Mouse (Mus musculus) testis, adult 2 months (tissue): ENCODE measurements around the gene Ggps1. TPM values are rescaled to one million over a fixed set of nuclear protein-coding genes. Genes with fewer than 3 reads are reported as not detected.

Source experiments
- H3K27ac ChIP-seq: fragments of 200-500 bp; 2 replicates; pipeline ENCODE4 v1.5.1; 2012; ENCODE audit warnings: low read depth, low read length; ENCODE audit not compliant: control insufficient read depth, insufficient read depth
- H3K27me3 ChIP-seq: fragments of 200-500 bp; 2 replicates; pipeline ENCODE4 v1.6.1; 2012; ENCODE audit warnings: mild to moderate bottlenecking, low read length, moderate library complexity; ENCODE audit not compliant: control insufficient read depth, insufficient read depth
- H3K36me3 ChIP-seq: fragments of 200-500 bp; 2 replicates; pipeline ENCODE4 v1.6.1; 2012; ENCODE audit warnings: mild to moderate bottlenecking, low read length; ENCODE audit not compliant: control insufficient read depth, insufficient read depth
- H3K4me1 ChIP-seq: fragments of 200-500 bp; 2 replicates; pipeline ENCODE4 v1.6.1; 2012; ENCODE audit warnings: low read length; ENCODE audit not compliant: control insufficient read depth, insufficient read depth
- H3K4me3 ChIP-seq: fragments of 200-500 bp; 2 replicates; pipeline ENCODE4 v1.5.1; 2012; ENCODE audit warnings: low read depth, mild to moderate bottlenecking, low read length, moderate library complexity, mixed read lengths; ENCODE audit not compliant: control insufficient read depth
- CTCF ChIP-seq: fragments of 200-500 bp; IDR thresholded peaks from 2 replicates; pipeline ENCODE4 v1.5.1; 2012; ENCODE audit warnings: low read depth, mild to moderate bottlenecking, inconsistent platforms, low read length, moderate library complexity; ENCODE audit not compliant: control insufficient read depth, insufficient read depth, insufficient replicate concordance
- POLR2A ChIP-seq: fragments of 200-500 bp; IDR thresholded peaks from 2 replicates; pipeline ENCODE4 v1.6.1; 2012; ENCODE audit warnings: low read depth, mild to moderate bottlenecking, inconsistent platforms, low read length, moderate library complexity; ENCODE audit not compliant: control insufficient read depth
- polyA plus RNA-seq: library from polyadenylated mRNA; depleted of rRNA; stranded (reverse); fragments of >200 nt; gene quantifications from 2 replicates; pipeline ENCODE4 v1.2.3, GENCODE M21; 2012

Gene Ggps1
- polyA plus RNA-seq, 1 experiment, result 11.2 TPM

DNA sequence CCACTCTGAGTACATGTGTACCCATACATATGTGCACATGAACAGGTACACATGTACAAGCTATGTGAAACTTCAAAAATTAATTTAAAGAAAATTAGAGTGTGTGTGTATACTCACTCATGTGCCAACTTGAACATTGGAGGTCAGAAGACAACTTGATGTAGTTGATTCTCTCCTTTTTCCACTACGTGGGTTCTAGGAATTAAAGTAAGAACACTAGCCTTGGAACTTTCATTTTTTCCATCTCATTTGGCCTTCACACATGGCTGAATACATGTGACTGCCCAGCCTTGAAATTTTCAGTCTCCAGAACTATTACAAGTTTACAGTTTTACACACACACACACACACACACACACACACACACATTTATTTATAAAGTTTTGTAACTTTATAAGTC, 6.0 kb upstream of the Ggps1 start:
- H3K27ac ChIP-seq, result no peak overlapping the region
- no peaks in the 10 kb centered on the region; the same call in 1 of the 2 replicates for H3K4me1 ChIP-seq
- no peaks in the 10 kb centered on the region for H3K36me3 ChIP-seq
- H3K27me3 ChIP-seq, result no peaks in the 10 kb centered on the region
- TF ChIP-seq POLR2A (no peak), CTCF (no peak)
- H3K4me3 ChIP-seq, result no peak overlapping the region

DNA sequence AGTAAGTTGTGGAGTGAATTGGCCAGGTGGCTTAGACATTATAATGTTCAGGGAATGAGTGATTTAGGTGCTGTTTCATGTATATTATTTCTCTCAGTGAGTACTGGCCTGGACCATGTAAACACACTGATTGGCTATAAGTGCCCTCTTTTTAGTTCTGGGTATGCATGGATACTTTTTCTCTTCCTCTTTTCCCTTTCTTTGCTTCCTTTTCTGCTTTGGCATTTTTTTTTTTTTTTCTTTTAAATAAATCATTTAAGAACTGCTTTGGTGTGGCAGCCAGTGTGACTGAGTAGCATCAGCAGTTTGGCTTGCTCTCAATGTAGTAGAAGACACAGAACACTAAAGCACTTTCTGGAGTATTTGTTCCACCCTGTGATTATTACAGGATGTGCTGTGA, 4.7 kb upstream of the Ggps1 start:
- H3K36me3 ChIP-seq, result no peaks in the 10 kb centered on the region

DNA sequence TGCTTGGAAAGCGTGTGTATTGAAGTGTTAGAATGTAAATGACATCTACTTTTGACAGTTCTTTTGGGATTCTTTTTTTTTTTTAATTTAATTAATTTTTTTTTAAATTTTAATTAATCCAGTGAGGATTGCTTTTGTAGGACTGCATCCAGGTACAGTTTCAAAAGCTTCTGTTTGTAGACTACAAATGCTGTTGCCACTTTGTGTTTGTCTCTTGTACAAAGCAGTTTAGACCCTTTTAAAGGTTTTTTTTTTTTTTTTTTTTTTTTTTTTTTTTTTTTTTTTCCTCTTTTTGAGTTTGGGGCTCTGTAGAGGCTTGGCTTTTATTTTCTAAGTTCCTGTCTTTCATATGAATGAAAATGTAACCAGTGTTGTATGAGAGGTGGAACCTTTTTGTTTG, 2.4 kb upstream of the Ggps1 start:
- no peak overlapping the region for H3K4me3 ChIP-seq

More for the DNA sequence above, 4.7 kb upstream of the Ggps1 start:
- no peak overlapping the region for H3K4me3 ChIP-seq
- H3K4me1 ChIP-seq, result no peaks in the 10 kb centered on the region; the same call in 1 of the 2 replicates
- no peak for TF ChIP-seq POLR2A
- no peak for TF ChIP-seq CTCF
- H3K27ac ChIP-seq, result no peak overlapping the region
- H3K27me3 ChIP-seq, result no peaks in the 10 kb centered on the region

DNA sequence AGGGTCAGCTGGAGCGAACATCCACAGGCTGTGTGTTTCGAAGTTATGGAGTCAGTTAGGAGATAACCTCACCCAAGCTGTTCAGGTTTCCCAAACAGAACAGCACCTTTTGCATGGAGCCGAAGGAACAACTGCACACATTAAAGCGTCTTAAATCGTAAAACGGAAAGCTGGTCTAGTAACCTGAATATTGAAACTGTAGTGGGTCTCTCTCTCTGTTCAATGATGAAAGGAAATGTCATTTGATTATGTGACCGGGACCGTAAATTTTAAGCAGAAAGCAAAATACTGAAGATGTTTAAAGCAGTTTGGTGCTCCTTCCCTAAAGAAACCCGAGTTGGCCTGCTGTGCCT, 1.7 kb upstream of the Ggps1 start:
- no peaks in the 10 kb centered on the region for H3K27me3 ChIP-seq
- H3K4me1 ChIP-seq, result peaks cover 3% of the 10 kb centered on the region; the same call in 1 of the 2 replicates
- TF ChIP-seq POLR2A, result no peak
- TF ChIP-seq CTCF, result no peak
- H3K4me3 ChIP-seq, result peak overlapping the region; percentile 94
- H3K27ac ChIP-seq, result no peak overlapping the region
- H3K36me3 ChIP-seq, result no peaks in the 10 kb centered on the region

More for the DNA sequence above, 2.4 kb upstream of the Ggps1 start:
- Histone ChIP-seq H3K36me3 (no peaks in the 10 kb centered on the region), H3K4me1 (peaks cover 3% of the 10 kb centered on the region; the same call in 1 of the 2 replicates), H3K27ac (no peak overlapping the region), H3K27me3 (no peaks in the 10 kb centered on the region)
- TF ChIP-seq CTCF (no peak), POLR2A (no peak)

DNA sequence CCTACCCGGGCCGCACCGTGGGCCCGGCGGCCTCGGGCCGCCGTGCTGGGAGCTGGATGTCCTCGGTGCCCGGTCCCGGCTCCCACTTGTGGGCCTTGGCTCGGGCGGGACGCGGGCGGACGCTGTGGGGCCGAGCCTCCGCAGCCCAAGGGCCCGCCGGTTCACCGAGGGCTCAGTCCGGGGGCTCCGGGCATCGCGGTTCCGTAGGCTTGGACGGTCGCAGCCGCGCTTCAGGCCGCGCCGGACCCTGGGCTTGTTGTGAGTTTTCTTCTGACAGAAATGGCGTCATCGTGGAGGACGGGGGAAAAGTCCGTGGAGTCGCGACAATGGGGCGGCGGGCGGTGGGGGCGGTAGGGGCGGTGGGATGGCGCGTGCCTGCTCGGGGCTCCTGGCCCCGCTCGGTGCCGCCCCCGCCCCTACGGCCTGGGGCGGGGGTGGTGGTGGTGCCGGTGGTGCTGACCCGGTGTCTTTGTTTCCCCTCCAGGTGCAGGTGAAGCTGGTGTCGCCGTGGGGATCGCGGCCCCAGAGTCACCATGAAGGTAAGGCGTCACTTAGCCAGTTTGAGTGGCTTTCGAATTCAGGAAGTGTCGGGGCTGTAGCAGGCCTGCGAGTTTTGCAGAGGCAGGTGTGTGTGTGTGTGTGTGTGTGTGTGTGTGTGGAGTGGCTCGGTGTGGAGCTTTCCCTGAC, 1.2 kb upstream of the Ggps1 start:
- H3K4me3 ChIP-seq, result peak overlapping the region; percentile 94
- H3K36me3 ChIP-seq, result no peaks in the 10 kb centered on the region
- TF ChIP-seq CTCF, result 0 out of 2 replicates have a peak, but pooled peaks have one; percentile 6
- no peak for TF ChIP-seq POLR2A
- peak overlapping the region; percentile 96 for H3K27ac ChIP-seq
- peaks cover 3% of the 10 kb centered on the region; the same call in 1 of the 2 replicates for H3K4me1 ChIP-seq
- no peaks in the 10 kb centered on the region for H3K27me3 ChIP-seq

DNA sequence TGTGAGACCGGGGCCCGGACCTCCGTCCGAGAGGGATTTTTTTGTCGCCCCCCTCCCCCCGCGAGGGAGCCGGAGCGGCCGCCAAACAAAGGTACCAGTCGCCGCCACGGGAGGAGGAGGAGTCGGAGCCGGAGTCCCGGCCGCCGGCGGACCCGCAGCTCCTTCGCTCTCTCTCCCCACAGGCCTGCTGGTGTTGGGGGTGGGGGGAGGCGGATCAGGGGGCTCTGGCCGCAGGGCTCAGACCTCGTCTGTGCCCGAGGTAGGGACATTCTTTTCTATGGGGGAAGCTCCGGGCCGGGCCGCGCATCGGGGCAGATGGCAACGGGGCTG, 619 bp upstream of the Ggps1 start:
- H3K4me3 ChIP-seq, result peak overlapping the region; percentile 94
- peak overlapping the region; percentile 96 for H3K27ac ChIP-seq
- H3K27me3 ChIP-seq, result no peaks in the 10 kb centered on the region
- TF ChIP-seq CTCF (no peak), POLR2A (no peak)
- peaks cover 3% of the 10 kb centered on the region; the same call in 1 of the 2 replicates for H3K4me1 ChIP-seq
- H3K36me3 ChIP-seq, result no peaks in the 10 kb centered on the region

DNA sequence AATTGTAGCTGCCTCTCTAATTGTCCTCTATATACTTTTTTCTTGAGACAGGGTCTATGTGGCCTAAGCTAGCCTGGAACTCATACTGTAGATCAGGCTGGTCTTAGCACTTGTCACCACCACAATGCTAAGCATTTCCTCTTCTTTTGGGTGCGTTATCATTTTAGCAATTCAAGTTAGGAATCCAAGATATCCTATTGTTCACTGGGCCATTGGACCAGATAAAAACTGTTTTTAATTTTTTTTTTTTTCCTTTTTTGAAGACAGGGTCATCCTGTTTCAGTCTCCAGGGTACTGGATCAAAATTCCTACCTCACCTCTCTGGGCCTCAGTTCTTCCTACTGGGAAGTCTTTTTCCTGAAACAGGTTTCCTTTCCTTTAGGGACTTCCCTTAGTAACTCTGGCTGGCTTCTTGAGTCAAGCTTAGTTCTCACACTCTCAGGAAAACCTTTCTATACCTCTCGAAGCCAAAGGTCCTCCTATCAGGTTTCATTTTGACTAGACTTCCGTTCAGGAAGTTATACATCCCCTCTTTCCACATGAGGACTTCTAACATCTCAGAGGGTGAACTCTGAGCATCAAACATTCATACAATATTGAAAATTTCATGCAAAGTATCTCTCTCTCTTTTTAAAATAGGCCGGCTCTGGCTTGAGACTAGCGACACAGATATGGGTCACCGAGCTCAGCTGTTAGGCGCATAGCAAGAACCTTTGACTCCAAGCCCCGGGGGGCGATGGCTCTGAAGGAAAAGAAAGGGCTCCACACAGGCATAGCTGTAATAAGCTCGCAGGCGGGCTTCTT, 877 bp downstream of the Ggps1 start:
- Histone ChIP-seq H3K27me3 (no peaks in the 10 kb centered on the region), H3K27ac (peak overlapping the region; percentile 84), H3K36me3 (no peaks in the 10 kb centered on the region), H3K4me3 (peak overlapping the region; percentile 94), H3K4me1 (peaks cover 3% of the 10 kb centered on the region; the same call in 1 of the 2 replicates)
- TF ChIP-seq CTCF (no peak), POLR2A (no peak)
